In the genomic region with DNA sequence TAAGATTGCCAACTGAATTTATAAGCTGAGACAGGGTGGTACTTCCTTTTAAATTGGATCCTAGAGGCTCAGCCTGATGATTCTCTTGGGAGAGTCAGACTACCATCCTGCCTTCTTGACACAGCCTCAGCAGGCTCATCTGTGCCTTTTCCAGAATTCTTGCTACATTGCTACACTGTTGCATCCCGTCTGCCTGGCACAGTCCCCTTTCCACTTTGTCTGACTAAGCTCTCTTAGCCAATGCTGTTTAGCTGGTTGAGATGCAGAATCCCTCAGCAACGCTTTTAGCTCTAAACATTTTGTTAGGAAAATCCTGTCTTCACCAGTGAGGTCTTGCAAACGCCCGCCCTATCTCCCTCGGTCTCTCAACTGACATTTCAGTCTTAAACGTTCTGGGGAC, we compare ENCODE assay signal across 15 mouse cellular contexts.
"Had no signal": no experiment of that assay in that cellular context is flagged by ENCODE, and none has a peak within 500 bp of the region (broad histone marks: within the 10 kb centered on the region; RNA-seq: fewer than 3 reads in every experiment).

No protein-coding gene starts in this region.

- H3K4me3 ChIP-seq: limb, embryonic 12.5 days; liver, embryonic 13.5 days; lung, embryonic 15.5 days; megakaryocyte, embryonic 14.5 days; midbrain, embryonic 12.5 days; stomach, embryonic 15.5 days had no signal

- H3K4me1 ChIP-seq: limb, embryonic 12.5 days; liver, embryonic 13.5 days; lung, embryonic 15.5 days; stomach, embryonic 15.5 days had no signal

- DNase-seq: kidney, adult 18-20 months; kidney, postnatal 10 days; kidney, postnatal 4 days; liver; liver, embryonic 13.5 days; liver, postnatal 0 days; lung, postnatal 14 days; retina, postnatal 1 day; thymus, postnatal 4 days had no signal

- H3K36me3 ChIP-seq: limb, embryonic 12.5 days; liver, embryonic 13.5 days; lung, embryonic 15.5 days; midbrain, embryonic 12.5 days; stomach, embryonic 15.5 days had no signal

- H3K9ac ChIP-seq: limb, embryonic 12.5 days; liver, embryonic 13.5 days; liver, postnatal 0 days; lung, embryonic 15.5 days; midbrain, embryonic 12.5 days; stomach, embryonic 15.5 days had no signal

- H3K4me2 ChIP-seq: limb, embryonic 12.5 days; liver, embryonic 13.5 days; lung, embryonic 15.5 days; midbrain, embryonic 12.5 days; stomach, embryonic 15.5 days had no signal

- ATAC-seq: liver, postnatal 0 days had no signal

- H3K27ac ChIP-seq: limb, embryonic 12.5 days; liver, embryonic 13.5 days; lung, embryonic 15.5 days; macrophage; midbrain, embryonic 12.5 days; stomach, embryonic 15.5 days had no signal

- H3K9me3 ChIP-seq: liver, embryonic 13.5 days; lung, embryonic 15.5 days; stomach, embryonic 15.5 days had no signal

- H3K27me3 ChIP-seq: limb, embryonic 12.5 days; liver, embryonic 13.5 days; lung, embryonic 15.5 days; megakaryocyte, embryonic 14.5 days; midbrain, embryonic 12.5 days; stomach, embryonic 15.5 days had no signal
